Mouse (Mus musculus): Measurements from ENCODE around the gene Tceanc2.

DNA sequence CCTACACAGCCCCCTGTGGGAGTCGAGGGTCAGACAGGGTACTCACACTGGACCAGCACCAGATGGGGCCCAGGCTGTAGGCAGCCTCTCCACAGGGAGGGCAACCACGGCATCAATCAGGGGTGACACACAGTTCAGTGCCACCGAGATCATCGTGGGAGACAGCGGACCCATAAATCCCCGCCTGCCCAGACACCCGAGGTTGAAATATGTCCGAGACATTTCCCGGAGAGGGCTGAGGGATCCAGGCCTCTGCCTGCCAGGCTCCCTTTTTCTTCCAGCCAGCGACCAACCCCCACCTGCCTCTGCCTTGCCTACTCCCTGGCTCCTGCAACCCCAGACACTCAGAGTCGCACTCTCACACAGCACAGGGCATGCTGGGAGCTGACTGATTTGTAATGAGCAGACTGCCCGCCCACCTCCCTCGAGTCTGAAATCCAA, 70.6 kb downstream of the Tceanc2 start:
- TF ChIP-seq CTCF (IDR thresholded peaks at IDR 0.05; ENCODE audit: control insufficient read depth, insufficient read depth, low read length) (no peak), POLR2A (IDR thresholded peaks at IDR 0.05; ENCODE audit: borderline replicate concordance, control insufficient read depth, low read depth, low read length) (no peak)

All from bone marrow, adult 2 months (tissue).